Mouse (Mus musculus) right cerebral cortex, postnatal 4 days (tissue): ENCODE measurements around the gene Adgrb3.
"Not testable (repeated sequence)": the region's sequence is repeated elsewhere in the genome, so short reads cannot be mapped to it uniquely, and the experiment has no call there.

Experiments
- DNase-seq: peaks from one replicate; pipeline ENCODE4 v3.0.0-alpha.2; 2022

Adgrb3 gene

DNA sequence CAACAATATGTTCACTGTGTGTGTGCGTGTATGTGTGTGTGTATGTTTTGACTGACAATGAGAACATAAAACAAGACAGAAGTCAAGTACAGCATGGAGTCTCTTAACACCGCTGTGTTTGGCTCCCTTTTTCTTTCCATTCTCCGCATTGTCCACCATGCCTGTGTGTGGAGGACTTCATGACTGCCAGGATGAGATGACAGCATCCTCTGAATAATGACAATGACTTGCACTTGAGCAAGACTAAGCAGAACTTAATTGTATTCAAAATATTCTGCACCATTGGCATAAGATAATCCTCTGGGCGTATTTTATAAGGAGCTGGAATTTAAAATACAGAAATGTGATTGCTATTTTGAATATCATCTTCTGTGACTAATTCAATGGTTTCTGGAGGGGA lies 326.0 kb downstream of the Adgrb3 start:
- no peak for DNase-seq

DNA sequence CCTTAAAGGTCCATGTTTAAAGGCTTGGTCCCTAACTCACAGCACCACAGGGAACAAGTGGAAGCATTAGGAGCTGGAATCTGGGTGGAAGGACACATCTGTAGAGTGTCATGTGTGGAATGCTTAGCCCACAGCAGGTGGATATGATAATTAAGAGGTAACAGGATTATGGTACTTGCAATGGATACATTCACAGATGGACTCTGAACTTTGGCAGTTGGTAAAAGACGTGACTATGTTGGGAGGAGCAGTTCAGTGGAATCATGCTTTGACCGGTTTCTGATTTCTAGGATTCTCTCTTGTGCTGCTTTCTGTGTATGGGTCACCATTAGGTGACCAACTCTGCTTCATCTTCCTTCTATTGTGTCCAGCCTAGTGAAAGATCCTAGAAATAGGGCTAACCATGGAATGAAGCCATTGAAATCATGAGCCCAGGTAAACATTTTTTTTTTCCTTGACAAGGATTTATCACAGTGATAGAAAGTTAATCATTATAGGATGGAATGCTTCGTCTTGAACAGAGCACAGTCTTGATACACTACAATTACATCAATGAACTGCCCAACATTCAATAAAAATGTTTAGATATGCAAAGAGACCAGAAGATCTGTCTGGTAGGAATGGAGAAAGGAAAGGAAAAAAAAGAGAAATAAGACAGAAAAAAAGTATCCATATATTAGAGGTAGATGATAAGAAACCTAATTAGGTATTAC lies 334.1 kb downstream of the Adgrb3 start:
- DNase-seq, result no peak

DNA sequence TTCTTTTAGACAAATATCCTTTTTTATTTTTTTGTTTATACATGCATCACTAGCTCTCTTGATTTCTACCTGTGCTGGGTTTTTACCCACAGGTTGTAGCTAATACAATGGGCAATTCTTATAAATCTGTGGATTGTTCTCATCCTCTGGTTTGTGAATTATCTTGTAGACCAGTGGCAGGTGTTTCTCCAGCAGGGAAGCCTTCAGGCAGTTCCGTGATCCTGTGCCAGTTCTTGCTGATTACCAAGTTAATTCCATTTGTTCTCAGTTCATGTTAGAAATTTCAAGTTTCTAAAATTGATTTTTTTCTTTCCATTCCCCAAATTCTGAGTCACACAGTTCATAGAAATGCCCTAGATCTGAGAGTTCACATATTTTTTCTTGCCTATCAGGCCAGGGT lies 338.0 kb downstream of the Adgrb3 start:
- DNase-seq, result no peak

DNA sequence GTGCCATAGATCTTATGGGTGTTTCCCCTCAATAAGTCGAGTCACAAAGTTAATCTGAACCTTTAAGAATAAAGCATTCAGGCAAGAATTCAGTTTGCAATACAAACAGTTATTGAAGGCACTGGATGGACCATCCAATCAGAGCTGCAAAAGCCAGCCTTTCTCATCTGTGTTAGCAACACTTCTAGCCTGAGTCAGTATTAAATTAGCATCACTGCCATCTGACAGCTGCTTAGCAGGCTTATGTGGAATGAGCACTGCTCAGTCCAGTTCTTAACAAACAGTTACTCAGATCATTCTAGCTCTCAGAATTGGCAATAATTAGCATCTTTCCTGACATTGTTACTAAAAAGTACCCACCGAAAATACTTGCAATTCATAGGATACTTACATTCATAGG lies 339.3 kb downstream of the Adgrb3 start:
- DNase-seq, result no peak

DNA sequence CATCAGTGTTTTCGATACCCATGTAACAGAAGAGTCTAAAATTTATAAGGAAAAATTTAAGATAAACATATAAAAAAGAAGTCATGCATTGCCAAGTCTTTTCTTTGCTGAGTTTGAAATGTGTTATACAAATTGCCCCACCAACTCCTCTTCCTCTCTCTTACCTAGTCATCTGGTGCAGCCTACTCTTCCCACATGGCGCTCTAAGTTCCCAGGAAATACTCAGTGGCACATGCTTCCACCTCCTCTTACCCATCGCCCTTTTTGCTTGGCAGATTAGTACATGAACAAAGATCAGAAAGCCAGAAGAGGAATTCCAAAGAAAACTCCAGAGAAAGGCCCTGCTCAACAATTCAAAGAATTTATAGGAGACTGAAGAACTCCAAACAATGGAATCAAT lies 353.8 kb downstream of the Adgrb3 start:
- DNase-seq, result no peak

DNA sequence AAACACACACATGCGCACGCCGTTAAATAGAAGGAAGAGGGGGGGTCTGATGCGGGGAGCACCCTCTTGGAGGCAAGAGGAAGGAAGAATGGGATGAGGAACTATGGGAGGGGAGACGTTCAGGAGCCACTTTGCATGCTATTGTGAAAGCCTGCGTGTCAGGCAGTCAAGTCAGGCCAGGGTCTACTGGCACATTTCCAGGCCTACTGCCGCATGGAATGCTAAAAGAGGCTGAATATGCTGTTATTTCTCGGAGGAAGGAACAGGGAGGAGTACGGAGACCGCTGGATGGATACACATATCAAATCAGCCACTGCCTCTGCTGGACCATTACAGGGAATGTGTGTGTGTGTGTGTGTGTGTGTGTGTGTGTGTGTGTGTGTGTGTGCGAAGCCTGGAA lies 355.0 kb downstream of the Adgrb3 start:
- peak; percentile 29 for DNase-seq

DNA sequence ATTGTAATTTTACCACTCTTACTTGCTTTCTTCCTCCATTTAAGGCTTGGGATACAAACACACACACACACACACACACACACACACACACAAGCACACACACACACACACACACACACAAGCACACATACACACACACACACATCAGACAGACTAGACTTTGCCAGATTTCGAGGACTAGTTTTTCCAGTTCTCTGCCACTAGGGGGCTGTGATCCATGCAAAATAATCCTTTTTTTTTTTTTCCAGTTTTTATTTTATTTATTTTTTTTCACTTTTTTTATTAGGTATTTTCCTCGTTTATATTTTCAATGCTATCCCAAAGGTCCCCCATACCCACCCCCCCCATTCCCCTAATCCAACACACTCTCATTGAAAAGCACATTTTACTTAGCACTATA lies 357.9 kb downstream of the Adgrb3 start:
- DNase-seq, result not testable (repeated sequence)

DNA sequence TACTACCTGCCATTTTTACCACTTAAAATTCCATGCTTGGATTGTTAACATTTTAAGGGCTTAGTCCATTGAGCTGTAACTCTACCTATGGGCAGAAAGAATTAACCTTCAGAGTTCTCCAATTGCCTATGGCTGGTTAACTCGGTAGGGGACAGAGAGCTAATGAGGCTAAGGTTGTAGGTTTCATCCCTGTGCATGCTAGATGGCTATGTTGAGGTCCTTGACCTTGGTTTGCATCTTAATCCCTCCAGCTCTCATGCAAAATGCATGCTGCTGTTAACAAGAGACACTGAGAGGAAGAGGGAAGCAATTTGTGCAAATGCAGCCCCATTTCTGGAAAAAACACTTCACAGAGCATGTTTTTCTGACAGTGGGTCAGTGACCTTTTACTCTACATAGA lies 366.9 kb downstream of the Adgrb3 start:
- no peak for DNase-seq

DNA sequence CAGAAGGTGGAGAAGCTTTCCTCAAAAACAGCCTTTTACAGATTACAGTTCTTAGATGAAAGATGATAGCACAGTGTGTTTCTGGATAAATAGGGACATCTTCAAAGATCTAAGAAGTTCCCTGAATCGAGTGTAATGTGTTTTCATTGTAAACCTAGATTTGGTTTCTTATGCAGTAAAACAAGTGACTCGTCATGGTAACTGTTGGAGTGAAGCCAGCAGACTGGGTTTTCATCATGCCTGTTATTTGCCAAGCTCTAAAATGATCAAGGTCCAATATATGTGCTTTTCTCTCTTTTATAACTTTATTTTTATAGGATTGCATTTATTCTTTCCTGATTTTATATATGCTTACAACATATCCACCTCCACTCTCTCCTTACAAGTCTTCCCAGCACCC lies 394.0 kb downstream of the Adgrb3 start:
- DNase-seq, result no peak

DNA sequence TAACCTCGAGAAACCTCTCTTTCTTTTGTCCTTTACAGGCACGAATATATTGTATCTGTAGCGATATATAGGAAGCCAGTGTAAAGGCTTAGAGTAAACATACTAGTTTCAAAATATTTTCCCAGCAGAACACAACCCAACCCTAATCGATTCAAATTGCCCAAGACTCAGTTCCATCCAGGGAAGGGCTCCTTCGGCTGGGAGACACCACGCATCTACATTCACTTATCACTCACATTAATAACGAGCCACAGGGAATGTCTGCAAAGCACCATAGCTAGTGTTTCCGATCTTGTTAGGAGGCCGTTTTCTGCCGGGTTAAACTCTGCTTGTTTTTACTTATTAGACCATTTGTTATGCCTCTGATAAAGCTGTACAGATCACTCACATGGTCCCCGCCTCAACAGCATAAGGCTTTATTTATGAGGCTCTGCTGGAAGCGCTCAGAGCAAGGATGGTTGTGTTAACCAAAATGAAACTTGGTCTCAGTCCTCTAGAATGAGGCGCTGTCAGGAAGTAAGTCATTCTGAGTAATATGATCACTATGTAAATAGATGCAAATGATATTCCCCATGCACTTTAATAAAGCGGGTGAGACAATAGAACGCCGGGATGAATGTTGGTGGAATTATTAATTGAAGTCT lies 399.2 kb downstream of the Adgrb3 start:
- no peak for DNase-seq

DNA sequence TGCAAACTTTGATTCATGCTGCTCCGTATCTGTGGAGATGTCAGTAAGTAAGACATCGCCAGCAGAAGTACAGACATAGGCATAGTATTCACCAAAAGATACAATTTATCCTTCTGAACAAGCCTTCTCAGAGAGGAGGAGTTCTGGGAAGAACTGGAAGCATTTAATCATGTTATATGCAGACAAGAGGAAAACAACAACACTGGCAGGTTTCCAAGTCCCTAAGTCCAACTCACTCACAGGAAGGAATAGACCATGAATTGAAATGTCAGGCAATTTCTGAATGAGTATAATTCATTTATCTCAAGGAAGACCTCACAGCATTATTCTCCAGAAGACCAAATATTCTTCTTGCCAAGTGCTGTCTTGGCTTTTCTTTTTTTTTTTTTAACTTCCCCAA lies 408.8 kb downstream of the Adgrb3 start:
- no peak for DNase-seq

DNA sequence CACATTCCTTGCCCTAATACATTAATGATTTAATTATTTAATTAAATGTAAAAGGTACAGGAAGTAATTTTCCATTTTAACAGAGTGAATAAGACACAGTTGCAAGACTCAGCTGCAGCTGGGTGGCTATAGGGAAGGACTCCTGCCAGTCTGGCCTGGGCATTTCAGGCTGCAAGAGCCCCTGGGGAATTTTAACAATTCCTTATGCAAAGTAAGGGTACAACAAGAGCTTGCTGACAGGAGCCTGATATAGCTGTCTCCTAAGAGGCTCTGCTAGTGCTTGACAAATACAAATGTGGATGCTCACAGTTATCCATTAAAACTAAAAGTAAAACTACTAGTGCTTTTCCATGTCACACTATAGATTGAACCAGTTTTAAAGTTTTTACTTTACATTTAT lies 410.1 kb downstream of the Adgrb3 start:
- no peak for DNase-seq

DNA sequence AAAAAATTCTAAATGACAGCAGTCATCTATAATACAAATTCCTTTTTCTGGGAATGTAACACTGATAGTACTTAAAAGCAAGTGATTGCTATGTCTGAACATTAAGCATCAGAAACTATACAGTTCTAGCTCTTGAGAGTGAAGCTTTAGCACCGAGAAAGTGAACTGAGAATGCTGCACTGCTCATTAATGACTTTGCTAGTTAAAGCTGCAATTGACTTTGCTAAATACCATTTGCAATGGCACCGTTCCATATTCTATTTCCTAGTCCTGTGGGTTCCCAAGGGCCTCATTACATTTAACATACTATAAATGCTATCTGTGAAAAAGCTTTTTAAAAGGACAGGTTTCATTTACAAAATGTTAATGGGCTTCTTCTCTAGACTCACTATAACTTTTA lies 414.4 kb downstream of the Adgrb3 start:
- DNase-seq, result no peak

DNA sequence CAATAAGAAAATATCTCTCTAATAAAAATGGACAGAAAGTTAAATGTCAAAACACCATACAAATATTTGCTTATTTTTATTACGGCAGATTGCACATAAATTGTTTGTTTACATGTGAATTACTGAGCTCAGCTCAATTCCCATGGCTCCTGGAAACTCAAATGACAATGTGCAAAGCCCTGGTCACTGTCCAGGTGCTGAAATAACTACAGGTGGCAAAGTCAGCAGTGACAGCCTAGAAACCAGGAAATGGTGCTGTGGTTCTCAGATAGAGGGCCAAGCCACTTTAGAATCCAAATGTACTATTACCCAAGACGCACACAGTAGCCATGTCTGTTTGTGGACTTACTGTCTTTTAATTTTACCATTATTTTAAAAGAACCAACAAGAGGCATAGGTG lies 465.3 kb downstream of the Adgrb3 start:
- no peak for DNase-seq

DNA sequence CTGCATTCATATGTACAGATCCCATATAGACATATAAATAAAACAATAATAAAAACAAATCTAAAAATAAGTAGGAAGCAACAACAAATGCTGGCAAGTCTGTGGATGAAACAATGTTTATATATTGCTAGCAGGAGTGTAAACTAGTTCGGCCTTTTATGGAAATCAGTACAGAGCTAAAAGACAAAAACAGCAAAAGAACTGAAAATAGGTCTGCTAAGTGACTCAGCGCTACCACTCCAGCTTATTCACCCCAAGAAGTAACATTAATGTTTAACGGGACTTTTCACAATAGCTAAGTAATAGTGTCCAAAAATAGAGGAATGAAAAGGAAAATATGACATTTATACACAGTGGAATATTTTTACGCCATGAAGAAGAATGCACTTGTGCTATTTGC lies 471.0 kb downstream of the Adgrb3 start:
- DNase-seq, result no peak

DNA sequence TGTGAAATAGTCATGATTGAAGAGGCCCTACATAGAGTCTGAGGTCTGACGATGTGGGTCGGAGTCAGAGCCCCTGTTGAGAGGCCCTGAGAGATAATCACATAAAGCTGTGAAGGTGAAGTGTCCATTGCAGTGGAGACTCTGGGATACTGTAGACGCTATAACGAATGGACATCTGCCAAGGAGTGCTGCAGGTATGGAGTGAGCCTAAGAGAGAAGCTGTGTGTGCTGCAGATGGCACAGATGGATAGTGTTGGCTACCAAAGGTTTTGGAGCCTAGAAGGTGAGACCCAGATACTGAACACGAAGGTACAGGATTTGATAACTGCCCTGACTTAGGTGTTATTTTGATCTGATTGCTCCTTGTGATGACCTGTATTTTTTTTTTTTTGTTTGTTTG lies 474.0 kb downstream of the Adgrb3 start:
- no peak for DNase-seq

DNA sequence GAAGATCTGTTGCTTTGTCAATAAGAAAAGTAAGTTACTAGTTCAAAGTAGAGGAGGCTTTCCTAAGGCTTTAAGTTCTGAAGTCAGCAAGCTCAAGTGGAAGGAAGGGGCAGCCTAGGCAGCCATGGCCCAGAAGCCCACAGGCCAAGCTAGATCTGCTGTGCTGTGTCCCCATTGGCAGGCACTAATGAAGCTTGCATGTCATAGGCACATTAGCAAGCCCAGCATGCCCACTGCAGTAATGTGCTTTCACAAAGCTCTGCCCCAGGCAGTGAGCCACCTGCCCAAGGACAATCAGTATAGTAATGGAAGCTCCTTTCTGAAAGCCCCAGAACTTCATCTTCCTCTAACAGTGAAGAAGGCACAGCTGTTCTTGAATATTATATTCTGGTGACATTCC lies 484.6 kb downstream of the Adgrb3 start:
- no peak for DNase-seq

DNA sequence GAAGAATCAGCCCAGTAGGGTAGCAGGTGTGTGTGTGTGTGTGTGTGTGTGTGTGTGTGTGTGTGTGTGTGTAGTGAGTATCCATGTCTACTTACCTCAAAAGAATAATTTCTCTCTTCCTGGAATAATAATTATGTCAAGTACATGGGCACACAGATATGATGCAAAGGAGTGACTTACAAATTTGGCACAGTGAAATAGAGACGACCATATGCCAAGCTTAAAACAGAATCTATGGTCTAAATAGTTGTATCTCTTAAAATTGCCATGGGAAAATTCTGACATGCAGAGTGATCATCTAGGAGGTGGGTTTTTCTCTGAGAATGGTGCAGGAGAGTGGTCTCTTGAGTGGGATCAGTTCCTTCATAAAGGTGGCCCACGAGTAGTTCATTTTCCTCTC lies 504.1 kb downstream of the Adgrb3 start:
- no peak for DNase-seq

DNA sequence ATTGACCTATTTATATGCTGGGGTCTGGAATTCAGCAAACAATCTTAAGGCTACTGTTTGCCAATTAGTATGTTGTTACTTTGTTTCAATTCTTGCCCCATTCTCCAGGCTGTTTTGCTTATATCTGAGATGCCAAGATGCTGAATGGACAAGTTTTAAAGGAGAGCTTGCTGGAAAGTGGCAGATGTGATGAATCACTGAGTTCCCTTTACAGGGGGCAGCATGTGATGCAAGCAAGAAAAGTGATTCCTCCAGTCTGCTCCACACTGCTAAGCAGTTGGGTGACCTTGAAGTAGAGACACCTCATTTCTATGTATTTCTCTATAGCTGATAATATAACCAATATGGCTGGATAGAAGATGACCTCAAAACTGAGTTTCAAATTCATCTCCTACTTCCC lies 512.4 kb downstream of the Adgrb3 start:
- DNase-seq, result no peak

DNA sequence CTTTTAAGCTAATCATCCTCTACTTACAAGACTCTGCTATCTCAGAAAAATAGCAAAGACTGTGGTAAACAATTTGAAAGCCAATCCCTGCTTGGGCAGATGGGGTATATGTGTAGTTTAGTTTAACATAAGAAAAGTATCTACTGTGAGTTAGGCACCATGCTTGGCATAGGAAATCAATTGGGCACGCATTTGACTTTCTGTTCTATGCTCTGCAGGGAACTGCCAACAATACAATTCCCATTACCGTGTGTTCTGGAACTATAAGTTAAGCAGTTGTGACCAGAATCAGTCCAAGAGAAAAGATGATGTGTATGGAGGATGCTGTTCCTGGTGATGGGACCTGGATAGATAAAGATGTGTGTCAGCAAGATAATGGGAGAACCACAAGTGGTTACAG lies 517.2 kb downstream of the Adgrb3 start:
- no peak for DNase-seq

DNA sequence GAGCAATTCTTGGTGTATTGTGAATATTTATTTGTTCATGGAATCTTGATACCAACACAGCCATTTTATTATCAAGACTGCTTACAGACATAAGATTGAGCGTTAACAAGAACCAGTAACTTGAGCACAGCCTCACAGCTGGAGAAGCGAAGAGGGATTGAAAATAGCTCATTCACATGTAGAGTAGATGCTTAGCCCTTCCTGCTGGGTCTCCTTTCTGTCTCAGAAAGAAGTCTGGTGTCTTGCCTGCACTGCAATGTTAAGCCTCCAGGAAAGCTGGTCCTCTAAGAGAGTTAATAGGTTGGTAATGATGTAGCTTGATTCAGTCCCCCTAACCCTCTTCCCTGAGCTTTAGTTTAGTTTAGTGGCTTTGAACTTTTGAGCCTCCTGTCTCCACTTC lies 519.4 kb downstream of the Adgrb3 start:
- DNase-seq, result no peak

DNA sequence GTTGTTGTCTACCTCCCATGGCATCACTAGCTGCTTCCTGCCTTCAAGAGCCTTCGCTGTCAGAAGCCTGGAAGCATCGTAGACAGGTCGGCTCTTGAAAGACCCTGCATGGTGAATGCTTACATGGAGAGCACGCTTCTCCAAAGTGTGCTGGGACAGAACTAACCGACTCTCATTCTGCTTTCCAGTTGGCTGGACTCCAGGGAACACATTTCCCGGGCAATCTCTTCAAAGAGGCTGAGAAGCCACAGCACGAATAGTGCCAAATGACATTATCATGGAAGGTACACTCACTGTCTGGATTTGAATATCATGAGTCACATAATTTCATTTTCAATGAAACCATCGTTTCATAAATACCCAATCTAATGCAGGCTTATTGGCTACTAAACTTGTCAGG lies 548.0 kb downstream of the Adgrb3 start:
- DNase-seq, result peak; percentile 2

DNA sequence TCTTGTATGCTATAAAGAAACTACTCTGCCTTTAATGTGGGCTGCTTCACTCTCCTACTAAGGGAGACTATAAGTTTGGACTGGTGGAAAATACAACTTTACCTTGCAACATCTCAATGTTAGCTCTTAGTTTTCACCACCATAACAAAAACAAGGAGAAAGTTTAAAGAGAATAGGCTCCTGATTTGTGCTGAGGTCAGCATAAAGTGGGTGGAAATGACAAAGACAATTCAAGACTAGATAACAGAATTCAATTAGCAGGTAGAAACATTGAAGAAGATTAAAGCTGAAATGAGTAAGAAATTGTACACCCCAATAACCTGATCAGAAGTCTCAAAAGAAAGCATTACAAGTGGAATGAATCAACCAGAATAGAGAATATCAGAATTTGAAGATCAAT lies 578.9 kb downstream of the Adgrb3 start:
- no peak for DNase-seq

DNA sequence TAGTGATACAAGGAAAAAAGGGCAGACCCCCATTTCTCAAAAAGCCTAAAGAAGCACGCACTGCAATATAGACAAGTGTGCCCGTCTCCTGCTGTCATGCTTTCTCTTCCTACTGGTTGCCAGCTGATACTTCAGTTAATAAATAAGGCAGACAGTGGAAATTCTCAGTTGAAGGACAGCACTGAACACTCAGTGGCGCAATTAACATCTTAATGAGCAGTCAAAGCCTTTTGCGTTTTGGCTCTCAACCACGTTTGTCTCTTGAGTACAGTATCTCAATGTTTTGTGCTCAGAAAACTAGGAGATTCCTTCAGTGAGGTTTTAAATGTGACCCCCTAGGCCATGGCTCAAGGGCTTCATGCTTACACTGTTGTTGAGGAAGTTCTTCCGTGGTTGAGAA lies 587.1 kb downstream of the Adgrb3 start:
- no peak for DNase-seq

DNA sequence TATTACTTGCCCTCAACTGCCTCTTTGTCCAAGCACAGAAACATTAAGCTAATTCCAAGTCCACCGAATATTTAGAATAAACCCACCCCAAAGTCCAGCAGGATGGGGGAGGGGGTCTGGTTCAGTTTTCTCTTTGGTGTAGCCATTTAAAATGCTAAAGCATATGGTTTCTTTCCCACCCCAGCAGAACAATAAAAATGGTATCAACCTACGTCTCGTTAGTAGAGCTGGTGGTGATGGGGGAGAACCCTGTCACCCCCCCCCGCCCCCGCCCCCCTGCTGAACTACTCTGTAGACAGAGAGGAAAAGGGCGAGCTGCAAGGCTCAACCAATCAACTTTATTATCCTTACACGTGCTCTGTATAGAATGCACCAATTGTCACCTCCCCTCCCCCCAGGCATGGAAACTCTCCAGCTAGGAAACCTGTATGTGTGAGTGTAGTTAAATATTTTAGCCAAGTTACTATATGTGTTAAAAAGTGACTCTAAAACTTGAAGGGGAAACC lies 600.2 kb downstream of the Adgrb3 start:
- DNase-seq, result peak; percentile 60
